14 mouse cellular contexts compared by ENCODE assay signal in genomic region chr11:106821397-106821796, GRCm38 (mm10). TPM values are rescaled to one million over a fixed set of nuclear protein-coding genes. Genes with fewer than 3 reads are reported as not detected.
DNase-seq lines count a peak whose midpoint lies in the region; ATAC-seq and TF ChIP-seq lines count a peak whose summit lies in the region.
"Had no signal": no experiment of that assay in that cellular context is flagged by ENCODE, and none has a peak within 500 bp of the region (broad histone marks: within the 10 kb centered on the region; RNA-seq: fewer than 3 reads in every experiment).

No protein-coding gene starts in this region.

- TF ChIP-seq POLR2A in kidney, adult 2 months (IDR thresholded peaks at IDR 0.05; ENCODE audit: low read depth, low read length) = no peak

- H3K4me3 ChIP-seq in forebrain, embryonic 16.5 days (replicated peaks; ENCODE audit: low read length) = no peak overlapping the region
- no peak overlapping the region for H3K4me3 ChIP-seq in forebrain, embryonic 11.5 days (ENCODE audit: low read depth, low read length)
- no peak overlapping the region for H3K4me3 ChIP-seq in kidney, adult 2 months (ENCODE audit: insufficient read depth, low read depth, low read length)
- H3K4me3 ChIP-seq in lung, postnatal 0 days (ENCODE audit: low read depth, low read length) = no peak overlapping the region
- H3K4me3 ChIP-seq: embryonic facial prominence, embryonic 13.5 days; forebrain, embryonic 13.5 days; intestine, embryonic 15.5 days; neural tube, embryonic 12.5 days had no signal

- no peak for ATAC-seq in forebrain, embryonic 16.5 days
- ATAC-seq in forebrain, embryonic 11.5 days (replicated peaks; ENCODE audit: low FRiP score) = no peak
- ATAC-seq in lung, postnatal 0 days = peak; percentile 6; the same call in 1 of the 2 replicates
- no peak for ATAC-seq in erythroid progenitor cell, adult 5-6 weeks (replicated peaks; ENCODE audit: low FRiP score, poor library complexity, severe bottlenecking)
- ATAC-seq: forebrain, embryonic 13.5 days; intestine, embryonic 15.5 days; liver, postnatal 0 days had no signal

- H3K9ac ChIP-seq in forebrain, embryonic 16.5 days (replicated peaks; ENCODE audit: low read depth, low read length) = no peak overlapping the region
- no peak overlapping the region for H3K9ac ChIP-seq in forebrain, embryonic 11.5 days (ENCODE audit: low read length)
- no peak overlapping the region for H3K9ac ChIP-seq in lung, postnatal 0 days (replicated peaks; ENCODE audit: low read depth)
- H3K9ac ChIP-seq: embryonic facial prominence, embryonic 13.5 days; forebrain, embryonic 13.5 days; intestine, embryonic 15.5 days; liver, postnatal 0 days; neural tube, embryonic 12.5 days had no signal

- peaks cover 8% of the 10 kb centered on the region for H3K36me3 ChIP-seq in forebrain, embryonic 16.5 days (ENCODE audit: control insufficient read depth, insufficient read depth)
- peaks cover 2% of the 10 kb centered on the region for H3K36me3 ChIP-seq in forebrain, embryonic 11.5 days (ENCODE audit: control insufficient read depth, insufficient read depth, low read length)
- H3K36me3 ChIP-seq in kidney, adult 2 months (ENCODE audit: control insufficient read depth, insufficient read depth, low read length) = peaks cover 5% of the 10 kb centered on the region; the same call in 1 of the 2 replicates
- H3K36me3 ChIP-seq in lung, postnatal 0 days (ENCODE audit: insufficient read depth, low read length) = peaks cover 22% of the 10 kb centered on the region; the same call in 1 of the 2 replicates

- no peak for DNase-seq in forebrain, embryonic 11.5 days (ENCODE audit: low spot score)
- no peak for DNase-seq in kidney, adult 2 months
- DNase-seq in kidney, adult 11 months = no peak
- DNase-seq in lung, postnatal 0 days (ENCODE audit: low spot score) = no peak
- DNase-seq in lung, postnatal 36 days = no peak

- H3K27ac ChIP-seq in forebrain, embryonic 16.5 days (ENCODE audit: low read length) = peak overlapping the region; percentile 21; the same call in 1 of the 2 replicates
- no peak overlapping the region for H3K27ac ChIP-seq in forebrain, embryonic 11.5 days (ENCODE audit: low read depth, low read length)
- H3K27ac ChIP-seq in kidney, adult 2 months (ENCODE audit: insufficient read depth, low read depth, low read length) = peak overlapping the region; percentile 12; the same call in 1 of the 2 replicates
- peak overlapping the region; percentile 38; the same call in 1 of the 2 replicates for H3K27ac ChIP-seq in lung, postnatal 0 days (ENCODE audit: low read length)
- H3K27ac ChIP-seq: forebrain, embryonic 13.5 days; intestine, embryonic 15.5 days; neural tube, embryonic 12.5 days had no signal

- peaks cover 12% of the 10 kb centered on the region for H3K4me1 ChIP-seq in forebrain, embryonic 16.5 days (replicated peaks; ENCODE audit: control insufficient read depth, insufficient read depth, low read length)
- H3K4me1 ChIP-seq in forebrain, embryonic 11.5 days (replicated peaks; ENCODE audit: control insufficient read depth, insufficient read depth, low read length) = no peaks in the 10 kb centered on the region
- no peaks in the 10 kb centered on the region for H3K4me1 ChIP-seq in kidney, adult 2 months (ENCODE audit: control insufficient read depth, insufficient read depth, low read length)
- no peaks in the 10 kb centered on the region for H3K4me1 ChIP-seq in lung, postnatal 0 days (ENCODE audit: insufficient read depth, low read depth, low read length)
- H3K4me1 ChIP-seq: intestine, embryonic 15.5 days; neural tube, embryonic 12.5 days had no signal

- H3K9me3 ChIP-seq in forebrain, embryonic 16.5 days (ENCODE audit: control insufficient read depth, low read length) = no peaks in the 10 kb centered on the region
- H3K9me3 ChIP-seq in forebrain, embryonic 11.5 days (ENCODE audit: control insufficient read depth, low read length) = no peaks in the 10 kb centered on the region
- H3K9me3 ChIP-seq in lung, postnatal 0 days (ENCODE audit: low read length) = no peaks in the 10 kb centered on the region
- H3K9me3 ChIP-seq: embryonic facial prominence, embryonic 13.5 days; forebrain, embryonic 13.5 days; G1E; intestine, embryonic 15.5 days; megakaryocyte, embryonic 14.5 days; neural tube, embryonic 12.5 days had no signal

- no peak for TF ChIP-seq CTCF in kidney, adult 2 months (conservative IDR thresholded peaks at IDR 0.05; ENCODE audit: insufficient read depth, insufficient read length, low read depth, low read length)
- TF ChIP-seq CTCF in lung, postnatal 0 days (IDR thresholded peaks at IDR 0.05) = no peak

- TF ChIP-seq EP300 in lung, postnatal 0 days (IDR thresholded peaks at IDR 0.05) = no peak

- 84% methylated on average over 6 of the region's 6 CpGs for WGBS in forebrain, embryonic 16.5 days
- WGBS in forebrain, embryonic 11.5 days = 94% methylated on average over 6 of the region's 6 CpGs
- 81% methylated on average over 6 of the region's 6 CpGs for WGBS in kidney, adult 2 months
- 59% methylated on average over 6 of the region's 6 CpGs for WGBS in lung, postnatal 0 days

- H3K4me2 ChIP-seq in forebrain, embryonic 16.5 days (ENCODE audit: low read length) = no peak overlapping the region
- H3K4me2 ChIP-seq in forebrain, embryonic 11.5 days (ENCODE audit: low read depth, low read length, severe bottlenecking) = no peak overlapping the region
- no peak overlapping the region for H3K4me2 ChIP-seq in lung, postnatal 0 days (replicated peaks; ENCODE audit: low read depth, low read length)
- H3K4me2 ChIP-seq: embryonic facial prominence, embryonic 13.5 days; forebrain, embryonic 13.5 days; intestine, embryonic 15.5 days; neural tube, embryonic 12.5 days had no signal

- no peaks in the 10 kb centered on the region for H3K27me3 ChIP-seq in forebrain, embryonic 16.5 days (replicated peaks; ENCODE audit: control insufficient read depth, insufficient read depth, low read length)
- H3K27me3 ChIP-seq in forebrain, embryonic 11.5 days (ENCODE audit: control insufficient read depth, insufficient read depth, low read length) = no peaks in the 10 kb centered on the region
- H3K27me3 ChIP-seq in kidney, adult 2 months (replicated peaks; ENCODE audit: control insufficient read depth, insufficient read depth, low read length) = no peaks in the 10 kb centered on the region
- no peaks in the 10 kb centered on the region for H3K27me3 ChIP-seq in lung, postnatal 0 days (replicated peaks; ENCODE audit: insufficient read depth, low read length)
- H3K27me3 ChIP-seq: embryonic facial prominence, embryonic 13.5 days; forebrain, embryonic 13.5 days; intestine, embryonic 15.5 days; megakaryocyte, embryonic 14.5 days; neural tube, embryonic 12.5 days had no signal

RNA-seq across cellular contexts. Expression of gene Cep95, which starts 32.3 kb away (rescaled TPM):
- 22.5 and 25.9 TPM in 2 replicates for polyA plus RNA-seq in forebrain, embryonic 16.5 days (2015; fragmentation: Nextera tagmentation; extraction: Ambion mirVana)
- polyA plus RNA-seq in forebrain, embryonic 11.5 days (2014; fragmentation: Nextera tagmentation; extraction: Ambion mirVana) = 20.8 and 23.0 TPM in 2 replicates
- polyA plus RNA-seq in kidney, adult 2 months (2012; rRNA removed) = 2.2 and 3.6 TPM in 2 replicates
- polyA plus RNA-seq in lung, postnatal 0 days (2015; fragmentation: Nextera tagmentation; extraction: Ambion mirVana) = 9.5 and 12.1 TPM in 2 replicates
- 60.8 and 66.3 TPM in 2 replicates for total RNA-seq in erythroid progenitor cell, adult 5-6 weeks (2015; ENCODE audit: low replicate concordance)
- total RNA-seq in erythroid progenitor cell, adult 5-6 weeks (2017; ENCODE audit: low replicate concordance) = 39.8 and 61.5 TPM in 2 replicates

RNA-seq across cellular contexts. Expression of gene Ddx5, which starts 32.4 kb away (rescaled TPM):
- 520 and 566 TPM in 2 replicates for polyA plus RNA-seq in forebrain, embryonic 16.5 days (2015; fragmentation: Nextera tagmentation; extraction: Ambion mirVana)
- polyA plus RNA-seq in forebrain, embryonic 11.5 days (2014; fragmentation: Nextera tagmentation; extraction: Ambion mirVana) = 508 and 538 TPM in 2 replicates
- polyA plus RNA-seq in kidney, adult 2 months (2012; rRNA removed) = 253 and 261 TPM in 2 replicates
- 296 and 352 TPM in 2 replicates for polyA plus RNA-seq in lung, postnatal 0 days (2015; fragmentation: Nextera tagmentation; extraction: Ambion mirVana)
- 493 and 595 TPM in 2 replicates for total RNA-seq in erythroid progenitor cell, adult 5-6 weeks (2015; ENCODE audit: low replicate concordance)
- total RNA-seq in erythroid progenitor cell, adult 5-6 weeks (2017; ENCODE audit: low replicate concordance) = 692 and 836 TPM in 2 replicates

RNA-seq across cellular contexts. Expression of gene Polg2, which starts 42.1 kb away (rescaled TPM):
- polyA plus RNA-seq in forebrain, embryonic 16.5 days (2015; fragmentation: Nextera tagmentation; extraction: Ambion mirVana) = 8.8 and 8.9 TPM in 2 replicates
- polyA plus RNA-seq in forebrain, embryonic 11.5 days (2014; fragmentation: Nextera tagmentation; extraction: Ambion mirVana) = 8.9 and 9.1 TPM in 2 replicates
- polyA plus RNA-seq in kidney, adult 2 months (2012; rRNA removed) = 6.3 and 7.2 TPM in 2 replicates
- 9.0 and 9.1 TPM in 2 replicates for polyA plus RNA-seq in lung, postnatal 0 days (2015; fragmentation: Nextera tagmentation; extraction: Ambion mirVana)
- 3.2 and 4.6 TPM in 2 replicates for total RNA-seq in erythroid progenitor cell, adult 5-6 weeks (2015; ENCODE audit: low replicate concordance)
- total RNA-seq in erythroid progenitor cell, adult 5-6 weeks (2017; ENCODE audit: low replicate concordance) = 1.4 and 3.9 TPM in 2 replicates
